Mouse (Mus musculus) layer of hippocampus, adult 2 months (tissue): ENCODE results near the gene Wdr45. TPM values are rescaled to one million over a fixed set of nuclear protein-coding genes. Genes with fewer than 3 reads are reported as not detected.

Source experiments
- DNase-seq, 2 experiments: peaks; one replicate each; pipeline ENCODE4 v3.0.0; 2022; ENCODE audit warnings: low spot score in 2 of 2
- H3K27ac ChIP-seq: fragments of 200-600 bp; 2 replicates; pipeline ENCODE4 v1.8.1; 2022
- H3K4me3 ChIP-seq: fragments of 200-600 bp; 2 replicates; pipeline ENCODE4 v1.8.1; 2022; ENCODE audit warnings: mild to moderate bottlenecking
- CTCF ChIP-seq: fragments of 200-600 bp; conservative IDR thresholded peaks from 2 replicates; pipeline ENCODE4 v1.8.1; 2022; ENCODE audit warnings: antibody characterized with exemption, mild to moderate bottlenecking, moderate library complexity
- long read RNA-seq, 2 experiments: library from polyadenylated mRNA; stranded (forward); transcript quantifications; one replicate each; pipeline ENCODE4 v2.0.0; 2021; ENCODE audit warnings: borderline mapping rate in 2 of 2
- total RNA-seq, 2 experiments: library from RNA; stranded (reverse); gene quantifications; 2 replicates each; pipeline ENCODE4 v1.2.3; 2021

Wdr45 gene
- total RNA-seq = 10 to 100 TPM; 63.9 to 68.2 TPM
- long read RNA-seq, experiment 1, transcript Wdr45-201 (11 exons, 1,609 nt) = major isoform, 12 of 22 reads
- long read RNA-seq, experiment 1, partial matches to known transcripts = 3 of 22 reads
- long read RNA-seq, experiment 1, other reads (novel, unspliced or antisense) = 5 of 22 reads
- long read RNA-seq, experiment 2, transcript Wdr45-201 (11 exons, 1,609 nt) = major isoform, 14 of 30 reads
- long read RNA-seq, experiment 2, partial matches to known transcripts = 9 of 30 reads
- long read RNA-seq, experiment 2, other reads (novel, unspliced or antisense) = 4 of 30 reads

- Histone ChIP-seq H3K27ac (peak within 1 kb of the TSS; percentile 96), H3K4me3 (peak within 1 kb of the TSS; percentile 52)
- DNase-seq = peak; percentile 91 to 96
These were observed at the start of gene Wdr45 for GRCm38 (mm10) chrX:7714135-7714899. Wdr45 (plus strand) TSS chrX:7714333.

- H3K4me3 ChIP-seq = no peak overlapping the region
- TF ChIP-seq CTCF = no peak
- DNase-seq = no peak
- H3K27ac ChIP-seq = no peak overlapping the region
These were observed 49.3 kb upstream of the Wdr45 start for GRCm38 (mm10) chrX:7664791-7665190.

- Histone ChIP-seq H3K4me3 (no peak overlapping the region), H3K27ac (no peak overlapping the region)
- TF ChIP-seq CTCF = no peak
- no peak for DNase-seq
These were observed 48.2 kb upstream of the Wdr45 start for GRCm38 (mm10) chrX:7665739-7666502.

GRCm38 (mm10) chrX:7670390-7670881 is 43.7 kb upstream of the Wdr45 start:
- TF ChIP-seq CTCF = no peak
- DNase-seq = peak in 1 of 2 experiments; percentile 17
- Histone ChIP-seq H3K4me3 (peak overlapping the region; percentile 50), H3K27ac (0 out of 2 replicates have a peak overlapping the region, but pooled peaks have one; percentile 48)

GRCm38 (mm10) chrX:7670921-7671623 is 43.1 kb upstream of the Wdr45 start, which contains the start of gene Plp2:
Plp2 (minus strand) TSS chrX:7671390.
- Histone ChIP-seq H3K4me3 (peak within 1 kb of the TSS; percentile 50), H3K27ac (peak within 1 kb of the TSS; percentile 48; the same call in 1 of the 2 replicates)
- peak in 1 of 2 experiments; percentile 11 for DNase-seq
- no peak for TF ChIP-seq CTCF

GRCm38 (mm10) chrX:7672739-7673138 is 41.4 kb upstream of the Wdr45 start:
- TF ChIP-seq CTCF = no peak
- Histone ChIP-seq H3K4me3 (no peak overlapping the region), H3K27ac (no peak overlapping the region)
- DNase-seq = no peak

GRCm38 (mm10) chrX:7673578-7674281 is 40.4 kb upstream of the Wdr45 start:
- no peak overlapping the region for H3K27ac ChIP-seq
- DNase-seq = no peak
- no peak overlapping the region for H3K4me3 ChIP-seq
- no peak for TF ChIP-seq CTCF

- no peak for DNase-seq
- Histone ChIP-seq H3K4me3 (peak overlapping the region; percentile 40), H3K27ac (no peak overlapping the region)
- TF ChIP-seq CTCF = no peak
These were observed 39.7 kb upstream of the Wdr45 start for GRCm38 (mm10) chrX:7674284-7675000.

GRCm38 (mm10) chrX:7675001-7675380 is 39.1 kb upstream of the Wdr45 start:
- TF ChIP-seq CTCF = no peak; the same call in 1 of the 2 replicates
- Histone ChIP-seq H3K27ac (no peak overlapping the region), H3K4me3 (peak overlapping the region; percentile 40; the same call in 1 of the 2 replicates)
- DNase-seq = no peak

GRCm38 (mm10) chrX:7678986-7679385 is 35.1 kb upstream of the Wdr45 start:
- DNase-seq = no peak
- TF ChIP-seq CTCF = peak; percentile 59
- Histone ChIP-seq H3K27ac (no peak overlapping the region), H3K4me3 (no peak overlapping the region)
